Mouse (Mus musculus) myocyte (in vitro differentiated cells): Measurements from ENCODE around the gene Cpt2. TPM values are rescaled to one million over a fixed set of nuclear protein-coding genes. Genes with fewer than 3 reads are reported as not detected.
A peak's percentile ranks its signal among the peaks of the same experiment; 100 is the strongest.

Source experiments
- H3K27me3 ChIP-seq: one replicate; pipeline ENCODE4 v1.6.1; 2011; ENCODE audit not compliant: control insufficient read depth, insufficient read depth, insufficient read length
- H3K36me3 ChIP-seq: one replicate; pipeline ENCODE4 v1.6.1; 2011; ENCODE audit not compliant: control insufficient read depth, insufficient read depth
- H3K4me2 ChIP-seq: one replicate; pipeline ENCODE4 v1.6.1; 2011; ENCODE audit warnings: low read depth, control low read depth
- H3K4me3 ChIP-seq: one replicate; pipeline ENCODE4 v1.5.1; 2011; ENCODE audit warnings: mild to moderate bottlenecking, control low read depth, moderate library complexity
- H3K79me2 ChIP-seq: one replicate; pipeline ENCODE4 v1.6.1; 2011; ENCODE audit not compliant: control insufficient read depth, insufficient read depth
- H3ac ChIP-seq: one replicate; pipeline ENCODE4 v1.6.1; 2011; ENCODE audit not compliant: control insufficient read depth, insufficient read length
- CEBPB ChIP-seq: IDR thresholded peaks from 2 replicates; pipeline ENCODE4 v1.6.1; 2011; ENCODE audit warnings: mild to moderate bottlenecking, moderate library complexity; ENCODE audit not compliant: poor library complexity, insufficient read depth, severe bottlenecking
- E2F4 ChIP-seq: IDR thresholded peaks from one replicate; pipeline ENCODE4 v1.6.1; 2011; ENCODE audit warnings: mild to moderate bottlenecking, control low read depth, moderate library complexity; ENCODE audit not compliant: insufficient read depth
- MAX ChIP-seq: IDR thresholded peaks from one replicate; pipeline ENCODE4 v1.6.1; 2011; ENCODE audit warnings: low read depth, mild to moderate bottlenecking, control low read depth
- MYOD1 ChIP-seq, 3 experiments: IDR thresholded peaks; one replicate each; pipeline ENCODE4 v1.6.1; 2011; ENCODE audit warnings: control low read depth in 2 of 3, low read depth in 2 of 3, mild to moderate bottlenecking in 2 of 3, moderate library complexity in 1 of 3; ENCODE audit not compliant: insufficient read length in 2 of 3, control insufficient read depth in 1 of 3
- MYOG ChIP-seq, 3 experiments: IDR thresholded peaks; one replicate each; pipeline ENCODE4 v1.6.1; 2011; ENCODE audit warnings: control low read depth in 2 of 3, low read depth in 2 of 3, mild to moderate bottlenecking in 2 of 3; ENCODE audit not compliant: insufficient read length in 2 of 3, control insufficient read depth in 1 of 3, insufficient read depth in 1 of 3
- POLR2A ChIP-seq: IDR thresholded peaks from one replicate; pipeline ENCODE4 v1.6.1; 2011; ENCODE audit warnings: low read depth, mild to moderate bottlenecking, control low read depth, moderate library complexity; ENCODE audit not compliant: insufficient read length
- POLR2AphosphoS2 ChIP-seq: IDR thresholded peaks from one replicate; pipeline ENCODE4 v1.6.1; 2011; ENCODE audit warnings: low read depth, control low read depth; ENCODE audit not compliant: insufficient read length
- REST ChIP-seq: IDR thresholded peaks from one replicate; pipeline ENCODE4 v1.6.1; 2011; ENCODE audit warnings: mild to moderate bottlenecking, control low read depth, moderate library complexity; ENCODE audit not compliant: insufficient read depth, insufficient read length
- SRF ChIP-seq: IDR thresholded peaks from one replicate; pipeline ENCODE4 v1.6.1; 2011; ENCODE audit warnings: low read depth; ENCODE audit not compliant: control insufficient read depth, insufficient read length
- TCF12 ChIP-seq: IDR thresholded peaks from one replicate; pipeline ENCODE4 v1.6.1; 2011; ENCODE audit warnings: mild to moderate bottlenecking, control low read depth; ENCODE audit not compliant: poor library complexity, insufficient read depth, severe bottlenecking
- TCF3 ChIP-seq: IDR thresholded peaks from one replicate; pipeline ENCODE4 v1.6.1; 2011; ENCODE audit warnings: low read depth, control low read depth; ENCODE audit not compliant: insufficient read length
- USF1 ChIP-seq: IDR thresholded peaks from one replicate; pipeline ENCODE4 v1.6.1; 2011; ENCODE audit warnings: low read depth, mild to moderate bottlenecking, control low read depth, moderate library complexity
- polyA plus RNA-seq: library from polyadenylated mRNA; unstranded; fragments of >200 nt; fragmentation: generic; extraction: Trizol; gene quantifications from one replicate; pipeline ENCODE4 v1.2.1, GENCODE M21; 2012; ENCODE audit warnings: missing spikeins

Gene Cpt2
- polyA plus RNA-seq, 1 experiment = 29.4 TPM

- TF ChIP-seq MYOD1 (IDR thresholded peaks at IDR 0.05; ENCODE audit: control insufficient read depth in 1 of 3, insufficient read length in 2 of 3, low read depth in 2 of 3) (peak in 2 of 3 experiments; percentile 29 to 60), SRF (peak; percentile 20), MYOG (IDR thresholded peaks at IDR 0.05; ENCODE audit: control insufficient read depth in 1 of 3, insufficient read depth in 1 of 3, insufficient read length in 2 of 3, low read depth in 2 of 3) (peak in 2 of 3 experiments; percentile 28 to 58), REST (no peak), POLR2AphosphoS2 (peak; percentile 88), POLR2A (peak; percentile 79), CEBPB (no peak)
- H3K79me2 ChIP-seq = peaks cover 7% of the 10 kb centered on the region
- peak within 1 kb of the TSS; percentile 99 for H3K4me2 ChIP-seq
- H3K36me3 ChIP-seq = peaks cover 38% of the 10 kb centered on the region
- H3ac ChIP-seq = peak within 1 kb of the TSS; percentile 71
- H3K4me3 ChIP-seq = peak within 1 kb of the TSS; percentile 63
- H3K27me3 ChIP-seq = no peaks in the 10 kb centered on the region
These were observed 33.5 kb downstream of the Cpt2 start, which contains the start of gene 0610037L13Rik for GRCm38 (mm10) chr4:107889731-107890432. 0610037L13Rik (plus strand) TSS chr4:107889813.

GRCm38 (mm10) chr4:107889385-107889730 is 34.1 kb downstream of the Cpt2 start:
- Histone ChIP-seq H3K4me3 (peak overlapping the region; percentile 63), H3K4me2 (peak overlapping the region; percentile 87), H3ac (peak overlapping the region; percentile 71), H3K27me3 (no peaks in the 10 kb centered on the region), H3K36me3 (peaks cover 43% of the 10 kb centered on the region), H3K79me2 (peaks cover 7% of the 10 kb centered on the region)
- TF ChIP-seq POLR2A = no peak
- no peak for TF ChIP-seq TCF12
- no peak for TF ChIP-seq MYOG (IDR thresholded peaks at IDR 0.05; ENCODE audit: control insufficient read depth in 1 of 3, insufficient read depth in 1 of 3, insufficient read length in 2 of 3, low read depth in 2 of 3)
- no peak for TF ChIP-seq E2F4
- TF ChIP-seq SRF = no peak
- no peak for TF ChIP-seq CEBPB
- TF ChIP-seq USF1 = no peak
- TF ChIP-seq TCF3 = no peak
- no peak for TF ChIP-seq MYOD1 (IDR thresholded peaks at IDR 0.05; ENCODE audit: control insufficient read depth in 1 of 3, insufficient read length in 2 of 3, low read depth in 2 of 3)

GRCm38 (mm10) chr4:107886371-107886770 is 37.0 kb downstream of the Cpt2 start:
- Histone ChIP-seq H3ac (no peak overlapping the region), H3K79me2 (peaks cover 15% of the 10 kb centered on the region), H3K4me3 (no peak overlapping the region), H3K4me2 (no peak overlapping the region), H3K36me3 (peaks cover 43% of the 10 kb centered on the region), H3K27me3 (no peaks in the 10 kb centered on the region)
- TF ChIP-seq TCF3 (no peak), SRF (no peak), POLR2A (no peak), TCF12 (no peak), MYOG (IDR thresholded peaks at IDR 0.05; ENCODE audit: control insufficient read depth in 1 of 3, insufficient read depth in 1 of 3, insufficient read length in 2 of 3, low read depth in 2 of 3) (no peak), CEBPB (no peak), MAX (no peak), E2F4 (no peak)

GRCm38 (mm10) chr4:107881631-107882030 is 41.8 kb downstream of the Cpt2 start:
- no peak overlapping the region for H3ac ChIP-seq
- no peaks in the 10 kb centered on the region for H3K27me3 ChIP-seq
- H3K4me3 ChIP-seq = no peak overlapping the region
- peaks cover 25% of the 10 kb centered on the region for H3K79me2 ChIP-seq
- no peak for TF ChIP-seq TCF3
- no peak for TF ChIP-seq TCF12
- TF ChIP-seq MYOD1 (IDR thresholded peaks at IDR 0.05; ENCODE audit: control insufficient read depth in 1 of 3, insufficient read length in 2 of 3, low read depth in 2 of 3) = no peak
- TF ChIP-seq MAX = no peak
- TF ChIP-seq REST = no peak
- no peak for TF ChIP-seq POLR2A
- no peak for TF ChIP-seq SRF
- H3K4me2 ChIP-seq = no peak overlapping the region
- peaks cover 32% of the 10 kb centered on the region for H3K36me3 ChIP-seq

- H3K36me3 ChIP-seq = peaks cover 10% of the 10 kb centered on the region
- H3K4me3 ChIP-seq = peak within 1 kb of the TSS; percentile 76
- TF ChIP-seq E2F4 (peak; percentile 66), USF1 (no peak), POLR2A (peak; percentile 97), MYOG (IDR thresholded peaks at IDR 0.05; ENCODE audit: control insufficient read depth in 1 of 3, insufficient read depth in 1 of 3, insufficient read length in 2 of 3, low read depth in 2 of 3) (no peak), TCF3 (no peak), MYOD1 (IDR thresholded peaks at IDR 0.05; ENCODE audit: control insufficient read depth in 1 of 3, insufficient read length in 2 of 3, low read depth in 2 of 3) (no peak), CEBPB (no peak), POLR2AphosphoS2 (peak; percentile 96), SRF (peak; percentile 87)
- peaks cover 25% of the 10 kb centered on the region for H3K79me2 ChIP-seq
- H3K27me3 ChIP-seq = no peaks in the 10 kb centered on the region
- peak within 1 kb of the TSS; percentile 92 for H3K4me2 ChIP-seq
- H3ac ChIP-seq = peak within 1 kb of the TSS; percentile 60
These were observed 44.0 kb downstream of the Cpt2 start, which contains the start of gene Magoh for GRCm38 (mm10) chr4:107879254-107880050. Magoh (plus strand) TSS chr4:107879755.
